ENCODE assay signal across 22 mouse cellular contexts in genomic region chr13:81736606-81737005, GRCm38 (mm10). TPM values are rescaled to one million over a fixed set of nuclear protein-coding genes. Genes with fewer than 3 reads are reported as not detected.
DNase-seq lines count a peak whose midpoint lies in the region; ATAC-seq and TF ChIP-seq lines count a peak whose summit lies in the region.
"Had no signal": no experiment of that assay in that cellular context is flagged by ENCODE, and none has a peak within 500 bp of the region (broad histone marks: within the 10 kb centered on the region; RNA-seq: fewer than 3 reads in every experiment).

No protein-coding gene starts in this region.

- no peak for TF ChIP-seq POLR2A in MEL (IDR thresholded peaks at IDR 0.05; ENCODE audit: control insufficient read depth in 1 of 2, insufficient read depth in 1 of 2, low read depth in 1 of 2, low read length in 2 of 2, poor library complexity in 1 of 2)

- no peak overlapping the region for H3K27ac ChIP-seq in MEL (ENCODE audit: control insufficient read depth, low read depth, low read length)
- no peak overlapping the region for H3K27ac ChIP-seq in liver, embryonic 15.5 days (replicated peaks)
- H3K27ac ChIP-seq in kidney, embryonic 14.5 days (ENCODE audit: low read depth, low read length) = no peak overlapping the region
- H3K27ac ChIP-seq: forebrain, embryonic 10.5 days; forebrain, embryonic 13.5 days; gastrocnemius, adult 2 months; hindbrain, embryonic 12.5 days; hindbrain, embryonic 15.5 days had no signal

- 27% methylated on average over 5 of the region's 5 CpGs for WGBS in liver, embryonic 15.5 days (ENCODE audit: insufficient replicate concordance)
- 92% methylated on average over 5 of the region's 5 CpGs for WGBS in kidney, embryonic 14.5 days

- peak; percentile 82 for ATAC-seq in G1E (ENCODE audit: extremely low read depth, insufficient number of reproducible peaks, low FRiP score, poor library complexity, severe bottlenecking)
- peak; percentile 65 for ATAC-seq in liver, embryonic 15.5 days (ENCODE audit: insufficient read depth)
- peak; percentile 63 for ATAC-seq in megakaryocyte-erythroid progenitor cell, adult 5-6 weeks (replicated peaks; ENCODE audit: low FRiP score, low TSS enrichment, poor library complexity, severe bottlenecking)
- ATAC-seq in kidney, embryonic 14.5 days (ENCODE audit: low FRiP score, low TSS enrichment) = no peak
- ATAC-seq: CD4-positive, CD25-positive, alpha-beta regulatory T cell, adult 4 months; forebrain, embryonic 13.5 days; forebrain, embryonic 16.5 days; Patski had no signal

- TF ChIP-seq RAD21 in MEL (IDR thresholded peaks at IDR 0.05; ENCODE audit: low read depth, low read length) = no peak

- H3K27me3 ChIP-seq in G1E (ENCODE audit: insufficient read depth, low read length) (no peaks in the 10 kb centered on the region), MEL (ENCODE audit: control insufficient read depth in 1 of 2, insufficient read depth in 2 of 2, low read length in 2 of 2) (no peaks in the 10 kb centered on the region)
- no peaks in the 10 kb centered on the region for H3K27me3 ChIP-seq in liver, embryonic 15.5 days
- no peaks in the 10 kb centered on the region for H3K27me3 ChIP-seq in kidney, embryonic 14.5 days (ENCODE audit: control insufficient read depth, insufficient read depth, low read length)
- H3K27me3 ChIP-seq: forebrain, embryonic 13.5 days; hindbrain, embryonic 12.5 days; hindbrain, embryonic 15.5 days; Patski had no signal

- no peak overlapping the region for H3K4me3 ChIP-seq in G1E (ENCODE audit: low read depth, low read length)
- H3K4me3 ChIP-seq in MEL (ENCODE audit: control insufficient read depth in 1 of 2, insufficient read depth in 1 of 2, low read depth in 2 of 2, low read length in 2 of 2) = no peak overlapping the region
- no peak overlapping the region for H3K4me3 ChIP-seq in liver, embryonic 15.5 days (replicated peaks)
- H3K4me3 ChIP-seq in kidney, embryonic 14.5 days (ENCODE audit: low read length) = no peak overlapping the region
- H3K4me3 ChIP-seq: forebrain, embryonic 10.5 days; forebrain, embryonic 13.5 days; gastrocnemius, adult 2 months; hindbrain, embryonic 12.5 days; hindbrain, embryonic 15.5 days had no signal

- no peak overlapping the region for H3K4me2 ChIP-seq in liver, embryonic 15.5 days
- H3K4me2 ChIP-seq in kidney, embryonic 14.5 days (replicated peaks; ENCODE audit: low read depth, low read length) = no peak overlapping the region
- H3K4me2 ChIP-seq: forebrain, embryonic 13.5 days; heart, embryonic 11.5 days; hindbrain, embryonic 12.5 days; hindbrain, embryonic 15.5 days had no signal

- no peaks in the 10 kb centered on the region for H3K79me2 ChIP-seq in MEL (ENCODE audit: control insufficient read depth, insufficient read depth, low read length, poor library complexity)

- TF ChIP-seq CTCF in G1E (IDR thresholded peaks at IDR 0.05; ENCODE audit: low read depth, low read length) = no peak
- TF ChIP-seq CTCF in MEL (IDR thresholded peaks at IDR 0.05 in 2 of 3, conservative IDR thresholded peaks at IDR 0.05 in 1 of 3; ENCODE audit: control insufficient read depth in 1 of 3, insufficient read depth in 1 of 3, low read depth in 2 of 3, low read length in 3 of 3, poor library complexity in 1 of 3, severe bottlenecking in 1 of 3) = no peak

- no peak overlapping the region for H3K9ac ChIP-seq in MEL (ENCODE audit: control insufficient read depth, low read depth, low read length, poor library complexity, severe bottlenecking)
- no peak overlapping the region for H3K9ac ChIP-seq in liver, embryonic 15.5 days
- H3K9ac ChIP-seq in kidney, embryonic 14.5 days (ENCODE audit: low read depth, low read length) = no peak overlapping the region
- H3K9ac ChIP-seq: forebrain, embryonic 13.5 days; hindbrain, embryonic 12.5 days; hindbrain, embryonic 15.5 days had no signal

- TF ChIP-seq EP300 in MEL (IDR thresholded peaks at IDR 0.05; ENCODE audit: low read depth in 1 of 2, low read length in 2 of 2) = peak; percentile 35 to 37; a peak in 1 of 4 replicates

- DNase-seq in G1E (ENCODE audit: low spot score) (no peak), MEL (ENCODE audit: low read depth, low spot score) (no peak)
- no peak for DNase-seq in frontal cortex, postnatal 10 days (ENCODE audit: low spot score in 2 of 2)
- DNase-seq: adrenal gland, postnatal 14 days; cerebellum, adult 11-12 months; cerebellum, adult 8-10 months; cerebellum, postnatal 10 days; cerebellum, postnatal 36 days; gastrocnemius, adult 2 months; gastrocnemius, postnatal 14 days; heart, adult 11 months had no signal

- H3K36me3 ChIP-seq in G1E (replicated peaks) = no peaks in the 10 kb centered on the region
- peaks cover 0 to 3% of the 10 kb centered on the region in 2 experiments; a peak in 1 of 4 replicates for H3K36me3 ChIP-seq in MEL (ENCODE audit: control insufficient read depth in 1 of 2, insufficient read depth in 2 of 2, low read length in 2 of 2)
- no peaks in the 10 kb centered on the region for H3K36me3 ChIP-seq in liver, embryonic 15.5 days (replicated peaks)
- H3K36me3 ChIP-seq in kidney, embryonic 14.5 days (ENCODE audit: control insufficient read depth, insufficient read depth, low read length) = no peaks in the 10 kb centered on the region
- H3K36me3 ChIP-seq: forebrain, embryonic 10.5 days; hindbrain, embryonic 12.5 days; hindbrain, embryonic 15.5 days had no signal

- H3K4me1 ChIP-seq in G1E (ENCODE audit: insufficient read depth, low read depth, low read length) (peaks cover 50% of the 10 kb centered on the region), MEL (ENCODE audit: control insufficient read depth in 1 of 2, insufficient read depth in 2 of 2, low read length in 2 of 2) (peaks cover 3 to 10% of the 10 kb centered on the region in 2 experiments; a peak in 3 of 4 replicates)
- peaks cover 21% of the 10 kb centered on the region for H3K4me1 ChIP-seq in liver, embryonic 15.5 days (replicated peaks)
- H3K4me1 ChIP-seq in kidney, embryonic 14.5 days (ENCODE audit: control insufficient read depth, insufficient read depth, low read length) = no peaks in the 10 kb centered on the region
- H3K4me1 ChIP-seq: forebrain, embryonic 10.5 days; forebrain, embryonic 13.5 days; hindbrain, embryonic 12.5 days; hindbrain, embryonic 15.5 days had no signal

- H3K9me3 ChIP-seq in G1E (replicated peaks) (no peaks in the 10 kb centered on the region), MEL (replicated peaks; ENCODE audit: insufficient read depth, low read length) (no peaks in the 10 kb centered on the region)
- no peaks in the 10 kb centered on the region for H3K9me3 ChIP-seq in liver, embryonic 15.5 days (replicated peaks)
- no peaks in the 10 kb centered on the region for H3K9me3 ChIP-seq in kidney, embryonic 14.5 days (ENCODE audit: control insufficient read depth, low read length)
- H3K9me3 ChIP-seq: forebrain, embryonic 10.5 days; forebrain, embryonic 13.5 days; hindbrain, embryonic 12.5 days; hindbrain, embryonic 15.5 days had no signal

TF ChIP-seq in MEL, 35 proteins besides CTCF, POLR2A, EP300 and RAD21 (continues in another document):
- TF ChIP-seq USF1 (IDR thresholded peaks at IDR 0.05; ENCODE audit: low read depth, low read length) = no peak
- TF ChIP-seq MYB (IDR thresholded peaks at IDR 0.05; ENCODE audit: low read depth, low read length) = no peak
- peak; percentile 49; the same call in 1 of the 2 replicates for TF ChIP-seq RCOR1 (IDR thresholded peaks at IDR 0.05; ENCODE audit: low read depth, low read length)
- no peak for TF ChIP-seq KAT2A (conservative IDR thresholded peaks at IDR 0.05; ENCODE audit: low read depth, low read length)
- peak; percentile 43; the same call in 1 of the 2 replicates for TF ChIP-seq TCF12 (IDR thresholded peaks at IDR 0.05; ENCODE audit: low read depth, low read length)
- peak; percentile 50 for TF ChIP-seq GATA1 (IDR thresholded peaks at IDR 0.05; ENCODE audit: low read depth, low read length)
- TF ChIP-seq POLR2AphosphoS2 (IDR thresholded peaks at IDR 0.05; ENCODE audit: low read length) = no peak
- no peak for TF ChIP-seq ZNF384 (IDR thresholded peaks at IDR 0.05; ENCODE audit: low read depth, low read length)

RNA-seq across cellular contexts. Expression of gene Mblac2, which starts 25.5 kb away (rescaled TPM):
- total RNA-seq in G1E (2014; fragmentation: Nextera tagmentation) = 7.8 and 9.9 TPM in 2 replicates
- 5.1 and 6.1 TPM in 2 replicates for total RNA-seq in G1E (2017)
- polyA plus RNA-seq in G1E (2012) = 0.62 and 0.75 TPM in 2 replicates
- total RNA-seq in MEL (2012; rRNA removed) = 0.58 and 0.78 TPM in 2 replicates
- polyA plus RNA-seq in MEL (2012; ENCODE audit: insufficient read depth in 1 of 2, insufficient read length in 2 of 2, low read depth in 1 of 2, low replicate concordance in 2 of 2, missing spikeins in 1 of 2) = 1 to 10 TPM in 1 of 2 experiments, not detected in 1; 1.2 TPM
- 3.4 and 3.7 TPM in 2 replicates for polyA plus RNA-seq in liver, embryonic 15.5 days (2015; fragmentation: Nextera tagmentation; extraction: Ambion mirVana)
- total RNA-seq in megakaryocyte-erythroid progenitor cell, adult 5-6 weeks (2014; fragmentation: Nextera tagmentation) = 3.4 and 9.1 TPM in 2 replicates
- total RNA-seq in megakaryocyte-erythroid progenitor cell, adult 5-6 weeks (2017) = 2.4 and 4.3 TPM in 2 replicates
- polyA plus RNA-seq in kidney, embryonic 14.5 days (2014; fragmentation: Nextera tagmentation; extraction: Ambion mirVana) = 5.1 and 7.1 TPM in 2 replicates

RNA-seq across cellular contexts. Expression of gene Polr3g, which starts 25.8 kb away (rescaled TPM):
- total RNA-seq in G1E (2014; fragmentation: Nextera tagmentation) = 32.7 and 46.3 TPM in 2 replicates
- total RNA-seq in G1E (2017) = 43.7 and 46.2 TPM in 2 replicates
- 1.1 and 2.0 TPM in 2 replicates for polyA plus RNA-seq in G1E (2012)
- 26.2 and 26.4 TPM in 2 replicates for total RNA-seq in MEL (2012; rRNA removed)
- 10 to 100 TPM; 36.8 to 79.4 TPM for polyA plus RNA-seq in MEL (2012; ENCODE audit: insufficient read depth in 1 of 2, insufficient read length in 2 of 2, low read depth in 1 of 2, low replicate concordance in 2 of 2, missing spikeins in 1 of 2)
- polyA plus RNA-seq in liver, embryonic 15.5 days (2015; fragmentation: Nextera tagmentation; extraction: Ambion mirVana) = 7.8 and 10.0 TPM in 2 replicates
- 28.5 and 38.2 TPM in 2 replicates for total RNA-seq in megakaryocyte-erythroid progenitor cell, adult 5-6 weeks (2014; fragmentation: Nextera tagmentation)
- 31.6 and 39.2 TPM in 2 replicates for total RNA-seq in megakaryocyte-erythroid progenitor cell, adult 5-6 weeks (2017)
- 14.4 and 15.0 TPM in 2 replicates for polyA plus RNA-seq in kidney, embryonic 14.5 days (2014; fragmentation: Nextera tagmentation; extraction: Ambion mirVana)

RNA-seq across cellular contexts. Expression of gene Cetn3, which starts 46.3 kb away (rescaled TPM):
- 96.8 and 106 TPM in 2 replicates for total RNA-seq in G1E (2014; fragmentation: Nextera tagmentation)
- 416 and 492 TPM in 2 replicates for total RNA-seq in G1E (2017)
- polyA plus RNA-seq in G1E (2012) = 10.6 and 14.2 TPM in 2 replicates
- 70.2 and 77.6 TPM in 2 replicates for total RNA-seq in MEL (2012; rRNA removed)
- polyA plus RNA-seq in MEL (2012; ENCODE audit: insufficient read depth in 1 of 2, insufficient read length in 2 of 2, low read depth in 1 of 2, low replicate concordance in 2 of 2, missing spikeins in 1 of 2) = 100 to 1,000 TPM in 1 of 2 experiments, not detected in 1; 101 TPM
- 68.7 and 88.5 TPM in 2 replicates for polyA plus RNA-seq in liver, embryonic 15.5 days (2015; fragmentation: Nextera tagmentation; extraction: Ambion mirVana)
- 164 and 207 TPM in 2 replicates for total RNA-seq in megakaryocyte-erythroid progenitor cell, adult 5-6 weeks (2014; fragmentation: Nextera tagmentation)
- total RNA-seq in megakaryocyte-erythroid progenitor cell, adult 5-6 weeks (2017) = 401 and 724 TPM in 2 replicates
- 275 and 385 TPM in 2 replicates for polyA plus RNA-seq in kidney, embryonic 14.5 days (2014; fragmentation: Nextera tagmentation; extraction: Ambion mirVana)
